Mouse (Mus musculus): ENCODE results near the gene Il15ra.
"Not testable (repeated sequence)": the region's sequence is repeated elsewhere in the genome, so short reads cannot be mapped to it uniquely, and the experiment has no call there.

Gene Il15ra

DNA sequence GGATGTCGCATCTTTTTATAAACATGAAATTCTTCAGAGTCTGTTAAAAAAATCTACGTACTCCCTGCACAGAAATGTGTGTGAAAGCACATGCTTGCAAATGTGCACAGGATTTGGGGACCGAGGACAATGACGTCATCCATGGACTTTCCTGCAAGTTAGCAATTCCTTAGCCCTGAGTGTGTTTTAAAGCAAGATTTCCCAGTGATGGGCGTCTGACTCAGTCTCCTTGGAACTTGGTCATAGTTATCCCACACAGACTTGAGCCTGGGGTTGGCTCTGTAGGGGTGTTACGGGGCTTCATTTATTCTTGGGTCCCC lies 1.6 kb downstream of the Il15ra start:
- in situ Hi-C loops (cut with MboI, MseI): no loop called here

DNA sequence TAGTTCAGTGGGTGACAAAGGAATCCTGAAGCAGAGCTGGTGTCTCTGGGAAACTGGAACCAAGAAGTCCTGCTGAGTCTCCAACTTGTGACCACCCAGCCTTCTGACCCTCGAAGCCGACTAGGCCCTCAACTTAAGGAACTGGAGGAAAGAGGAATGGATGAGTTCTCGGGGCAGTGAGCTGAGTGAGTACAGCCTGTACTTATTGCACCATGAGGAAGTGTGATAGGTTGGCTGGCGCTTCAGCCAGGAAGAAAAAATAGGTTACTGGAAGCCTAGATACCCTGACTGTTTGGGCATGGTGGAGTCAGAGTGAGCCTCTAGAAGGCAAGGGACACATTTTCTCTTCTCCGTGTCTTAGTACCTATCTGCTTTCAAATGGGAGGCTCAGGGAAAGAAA lies 3.4 kb downstream of the Il15ra start:
- in situ Hi-C loops (cut with MboI, MseI): no loop called here

DNA sequence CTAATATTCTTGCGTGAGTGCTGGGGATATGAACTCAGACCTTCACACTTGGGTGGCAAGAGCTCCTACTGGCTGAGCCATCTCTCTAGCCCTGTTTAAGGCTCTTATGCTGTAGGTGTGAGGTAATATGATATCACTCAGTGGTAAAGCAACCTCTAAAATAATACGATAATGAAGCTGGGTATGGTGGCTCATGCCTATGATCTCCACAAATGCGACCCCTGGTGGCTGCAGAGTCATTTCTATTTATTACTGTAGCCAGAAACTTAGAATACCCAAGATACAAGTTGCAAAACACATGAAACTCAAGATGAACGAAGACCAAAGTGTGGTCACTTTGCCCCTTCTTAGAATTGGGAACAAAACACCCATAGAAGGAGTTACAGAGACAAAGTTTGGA lies 5.0 kb downstream of the Il15ra start:
- in situ Hi-C loops (cut with MboI, MseI): not testable (repeated sequence)

DNA sequence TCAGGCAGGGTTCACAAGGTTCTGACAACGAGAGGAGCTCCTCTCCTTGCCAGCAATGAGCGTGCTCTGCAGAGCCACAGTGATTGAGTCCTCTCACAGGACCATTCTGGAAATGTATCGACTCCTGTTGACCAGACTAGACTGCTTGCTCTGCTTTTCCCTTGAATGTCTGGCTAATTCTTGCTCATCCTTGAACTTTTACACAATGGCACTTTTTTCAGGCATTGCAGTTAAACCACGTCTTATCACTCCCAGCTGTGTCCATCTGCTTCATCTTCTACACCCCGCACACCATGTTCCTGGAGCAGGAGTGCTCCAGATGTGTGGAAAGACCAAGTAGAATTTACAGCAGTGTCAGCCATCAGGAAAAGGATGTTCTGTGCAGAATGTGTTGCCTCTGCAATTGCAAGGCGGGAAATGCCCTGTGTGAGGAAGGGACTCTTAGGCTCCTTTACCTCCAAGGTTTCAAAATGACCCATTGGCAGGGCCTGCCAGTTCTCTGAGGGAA lies 7.4 kb downstream of the Il15ra start:
- in situ Hi-C loops (cut with MboI, MseI): no loop called here

DNA sequence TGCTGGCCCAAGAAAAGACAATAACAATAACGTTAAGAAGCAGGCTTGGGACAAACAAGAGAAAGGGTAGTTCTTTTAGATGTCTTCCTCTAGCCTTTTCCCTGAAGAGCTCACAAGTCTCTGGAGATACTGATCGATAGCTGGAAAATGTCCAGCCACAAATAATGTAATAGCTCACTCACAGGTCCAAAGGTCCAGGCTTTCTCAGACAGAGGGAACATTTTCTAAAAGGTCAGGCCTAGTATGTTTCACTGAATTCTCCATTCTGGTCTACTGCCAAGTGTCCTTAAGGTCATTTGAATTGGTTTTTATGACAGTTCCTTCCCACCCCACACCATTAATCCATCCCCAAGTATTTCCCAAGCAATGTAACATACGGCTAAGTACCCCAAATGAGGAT lies 7.9 kb downstream of the Il15ra start:
- in situ Hi-C loops (cut with MboI, MseI): no loop called here

DNA sequence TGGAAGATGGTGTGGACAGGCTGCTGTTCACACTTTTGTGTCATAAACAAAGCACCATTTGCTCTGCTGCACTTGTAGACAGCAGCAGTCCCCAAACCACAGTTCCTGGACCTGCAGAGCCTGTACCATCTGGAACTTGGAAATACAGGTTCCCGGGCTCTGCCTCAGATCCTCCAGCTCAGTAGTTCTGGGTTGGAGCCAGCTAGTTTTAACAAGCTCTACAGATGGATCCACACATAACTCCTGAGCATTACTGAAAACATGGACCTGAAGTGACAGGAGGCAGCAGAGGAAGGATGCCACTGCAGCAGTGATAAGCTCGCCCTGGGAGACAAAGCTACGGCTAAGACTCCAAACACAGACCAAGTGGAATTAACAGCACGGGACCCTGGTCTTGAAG lies 9.4 kb downstream of the Il15ra start:
- in situ Hi-C loops (cut with MboI, MseI): no loop called here

DNA sequence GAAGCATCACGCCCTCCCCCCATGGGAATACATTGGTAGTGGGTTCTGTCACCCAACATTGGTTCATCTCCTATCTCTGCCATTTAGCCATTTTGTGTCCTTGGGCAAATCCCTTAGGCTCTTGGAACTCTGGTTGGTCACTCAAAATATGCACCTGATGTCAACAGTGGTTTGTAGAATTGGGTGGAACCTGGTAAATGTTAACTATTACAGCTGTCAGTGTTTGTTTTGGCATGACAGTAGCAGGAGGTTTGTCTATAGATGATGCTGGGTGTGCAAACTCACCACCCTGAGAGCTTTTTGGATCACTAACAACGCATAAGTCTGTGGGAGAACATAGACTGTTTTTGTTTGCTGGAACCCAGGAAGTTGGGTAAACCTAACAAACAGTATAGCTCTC lies 13.5 kb downstream of the Il15ra start:
- in situ Hi-C loops (cut with MboI, MseI): loop anchor here in 1 of 2 experiments (5.0 kb wide), 1 partner anchor 49 kb away; no protein-coding TSS in a partner anchor

DNA sequence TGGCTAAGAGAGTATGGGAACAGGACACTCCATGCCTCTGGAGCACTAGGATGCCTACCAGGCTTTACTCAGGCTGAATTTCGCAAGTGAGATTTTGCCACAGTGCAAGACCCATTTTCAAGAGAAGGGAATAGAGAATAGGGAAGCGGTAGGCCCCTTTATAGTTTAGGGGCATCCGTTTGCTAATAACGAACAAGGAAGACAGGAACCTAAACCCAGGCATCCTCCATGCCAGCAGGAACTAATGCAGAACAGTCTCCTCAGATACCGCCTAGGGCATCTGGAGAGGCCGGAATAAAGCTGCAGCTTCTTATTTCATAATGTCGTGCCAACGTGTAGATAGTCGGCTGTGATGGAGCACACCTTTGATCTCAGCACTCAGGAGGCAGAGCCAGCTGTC lies 17.5 kb downstream of the Il15ra start:
- in situ Hi-C loops (cut with MboI, MseI): no loop called here

DNA sequence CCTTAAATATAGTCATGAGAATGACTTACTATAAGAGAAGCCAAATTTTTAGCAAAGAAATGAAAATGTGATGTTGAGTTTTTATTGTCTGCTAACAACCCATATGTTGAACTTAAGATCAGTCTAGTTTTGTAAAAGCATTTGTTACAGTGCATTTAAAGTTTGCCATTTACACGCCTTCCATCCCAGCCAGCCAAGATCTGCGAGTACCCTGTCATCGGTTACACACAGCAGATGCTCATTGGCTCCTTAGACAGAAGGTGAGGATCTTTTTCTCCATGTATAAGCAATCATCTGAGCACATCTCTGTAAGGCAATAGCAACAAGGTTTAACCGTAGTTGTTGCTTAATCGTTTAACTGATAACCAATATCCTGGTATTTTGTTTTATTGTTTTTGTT lies 22.5 kb downstream of the Il15ra start:
- in situ Hi-C loops (cut with MboI, MseI): no loop called here

DNA sequence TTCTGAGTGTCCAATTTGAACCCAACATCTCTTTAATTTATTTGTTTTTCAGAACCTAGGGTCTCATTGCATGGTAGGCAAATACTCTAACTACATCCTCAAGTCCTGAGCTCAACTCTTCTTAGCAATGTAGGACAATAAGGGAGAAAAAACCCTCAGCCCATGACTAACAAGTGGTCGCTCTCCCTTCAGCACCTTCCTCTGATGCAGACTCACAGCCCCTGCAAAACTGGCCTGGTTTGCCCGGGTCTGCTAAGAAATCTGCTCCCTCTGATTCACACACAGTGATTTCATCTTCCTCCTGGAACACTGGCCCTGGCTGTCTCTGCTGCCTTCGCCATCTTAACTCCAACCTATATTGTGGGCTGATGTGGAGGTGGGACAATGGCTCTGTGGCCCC lies 24.0 kb downstream of the Il15ra start:
- in situ Hi-C loops (cut with MboI, MseI): no loop called here

DNA sequence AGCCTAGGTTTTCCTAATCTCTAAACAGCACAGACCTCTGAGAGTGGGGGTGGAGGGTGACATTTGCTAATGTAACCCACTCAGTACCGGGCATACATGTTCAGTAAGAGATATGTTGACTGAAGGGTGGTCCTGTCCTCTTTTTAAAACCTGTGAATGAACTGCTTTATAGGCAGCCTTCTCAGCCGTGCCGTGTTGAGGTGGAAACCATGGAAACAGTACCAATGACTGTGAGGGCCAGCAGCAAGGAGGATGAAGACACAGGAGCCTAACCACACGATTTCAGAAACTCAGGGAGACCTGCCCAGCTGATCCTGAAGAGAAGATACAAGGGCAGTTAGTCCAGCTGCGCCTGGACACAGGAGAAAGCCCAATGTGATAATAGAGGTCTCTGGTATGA lies 27.9 kb downstream of the Il15ra start:
- in situ Hi-C loops (cut with MboI, MseI): no loop called here

DNA sequence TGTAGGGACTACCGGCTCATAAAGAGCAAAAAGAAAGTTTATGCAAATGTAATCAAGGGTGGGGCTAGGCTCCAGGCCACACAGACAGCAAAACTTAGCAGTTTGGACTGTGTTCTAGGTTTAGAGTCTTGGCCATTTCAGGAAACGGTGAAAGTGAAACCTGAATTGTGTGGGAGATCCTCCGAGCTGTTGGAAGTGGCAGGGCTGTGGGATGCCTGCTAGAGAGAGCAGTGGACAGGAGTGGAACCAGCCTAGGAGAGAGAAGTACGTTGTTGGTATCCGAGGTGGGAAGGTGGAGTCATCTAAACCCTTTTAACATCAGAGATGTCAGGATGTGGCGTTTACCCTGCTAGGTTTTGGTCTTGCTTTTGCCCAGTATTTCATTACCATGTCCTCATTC lies 30.8 kb downstream of the Il15ra start:
- in situ Hi-C loops (cut with MboI, MseI): no loop called here

DNA sequence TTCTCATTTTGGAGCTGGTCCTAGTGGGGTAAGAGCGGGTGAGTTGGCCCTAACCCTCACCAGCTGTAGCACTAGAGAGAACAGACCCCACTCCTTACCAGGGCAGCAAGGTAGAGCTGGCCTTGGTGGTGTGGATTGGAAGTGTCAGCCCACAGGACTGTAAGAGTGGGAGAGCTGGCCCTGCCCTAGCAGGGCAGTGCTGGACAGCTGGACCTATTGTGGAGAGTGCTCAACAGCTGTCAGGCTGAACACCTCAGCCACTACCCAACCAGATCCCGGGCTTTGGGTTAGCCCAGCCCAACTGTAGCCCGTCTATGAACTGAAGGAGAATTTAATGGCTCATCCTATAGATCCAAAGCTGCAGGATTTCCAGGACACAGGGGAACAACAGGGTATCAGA lies 33.7 kb downstream of the Il15ra start:
- in situ Hi-C loops (cut with MboI, MseI): no loop called here

DNA sequence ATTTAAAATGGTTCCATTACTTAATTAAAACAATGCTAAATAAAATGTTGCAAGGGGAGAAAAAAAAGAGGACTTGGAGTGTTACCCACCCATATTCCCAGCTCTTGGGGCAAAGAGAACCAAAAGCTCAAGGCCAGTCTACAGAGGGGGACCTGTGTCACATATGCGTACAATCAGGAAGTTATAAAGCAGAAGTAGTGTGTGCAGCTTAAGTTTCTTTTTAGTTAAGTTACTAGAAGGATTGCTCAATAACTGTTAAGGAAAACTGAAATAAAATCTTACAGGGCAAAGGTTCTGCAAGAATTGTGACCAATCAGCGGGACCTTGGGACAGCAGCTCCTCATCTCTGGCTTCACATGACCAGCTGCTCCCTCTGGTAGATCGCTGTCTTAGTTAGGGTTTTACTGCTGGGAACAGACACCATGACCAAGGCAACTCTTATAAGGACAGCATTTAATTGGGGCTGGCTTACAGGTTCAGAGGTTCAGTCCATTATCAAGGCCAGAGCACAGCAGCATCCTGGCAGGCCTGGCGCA lies 34.5 kb downstream of the Il15ra start:
- in situ Hi-C loops (cut with MboI, MseI): no loop called here

DNA sequence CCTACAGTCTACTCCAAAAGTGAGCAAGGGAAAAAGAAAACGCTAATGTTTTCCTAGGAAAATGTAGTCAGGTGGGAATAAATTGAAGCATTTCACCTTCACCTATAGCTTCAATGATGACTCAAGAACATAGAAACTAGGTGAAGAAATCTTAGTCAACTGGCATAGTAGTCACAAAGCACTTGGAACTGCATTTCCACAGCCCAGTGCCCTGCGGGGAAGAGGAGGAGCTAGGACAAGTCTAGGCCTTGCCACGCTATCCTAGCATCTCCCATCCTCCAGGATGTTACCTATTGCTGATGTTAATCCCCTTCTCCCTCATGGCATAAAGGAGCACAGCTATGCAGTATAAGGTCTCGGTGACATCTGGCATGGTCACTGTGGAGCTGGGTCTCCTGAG lies 57.5 kb downstream of the Il15ra start:
- in situ Hi-C loops (cut with MboI, MseI): no loop called here

DNA sequence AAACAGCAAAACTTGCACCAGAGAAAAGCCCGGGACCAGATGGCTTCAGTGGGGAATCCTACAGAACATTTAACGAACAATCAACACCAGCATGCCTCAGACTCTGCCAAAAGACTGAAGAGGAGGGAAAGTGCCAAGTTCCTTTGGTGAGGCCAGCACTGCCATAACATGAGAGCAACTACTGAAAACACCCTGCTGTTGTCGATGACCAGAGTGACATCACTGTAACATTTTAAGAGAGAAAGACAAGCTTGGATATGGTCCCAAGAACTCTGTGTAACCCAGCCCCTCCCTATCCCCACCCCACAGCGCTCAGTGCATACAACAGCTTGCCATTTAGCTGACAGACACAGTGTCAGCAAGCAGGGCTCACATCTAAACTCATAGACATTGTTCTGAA lies 60.6 kb downstream of the Il15ra start:
- in situ Hi-C loops (cut with MboI, MseI): loop anchor here in 1 of 2 experiments (5.0 kb wide), 1 partner anchor 48 kb away; no protein-coding TSS in a partner anchor

DNA sequence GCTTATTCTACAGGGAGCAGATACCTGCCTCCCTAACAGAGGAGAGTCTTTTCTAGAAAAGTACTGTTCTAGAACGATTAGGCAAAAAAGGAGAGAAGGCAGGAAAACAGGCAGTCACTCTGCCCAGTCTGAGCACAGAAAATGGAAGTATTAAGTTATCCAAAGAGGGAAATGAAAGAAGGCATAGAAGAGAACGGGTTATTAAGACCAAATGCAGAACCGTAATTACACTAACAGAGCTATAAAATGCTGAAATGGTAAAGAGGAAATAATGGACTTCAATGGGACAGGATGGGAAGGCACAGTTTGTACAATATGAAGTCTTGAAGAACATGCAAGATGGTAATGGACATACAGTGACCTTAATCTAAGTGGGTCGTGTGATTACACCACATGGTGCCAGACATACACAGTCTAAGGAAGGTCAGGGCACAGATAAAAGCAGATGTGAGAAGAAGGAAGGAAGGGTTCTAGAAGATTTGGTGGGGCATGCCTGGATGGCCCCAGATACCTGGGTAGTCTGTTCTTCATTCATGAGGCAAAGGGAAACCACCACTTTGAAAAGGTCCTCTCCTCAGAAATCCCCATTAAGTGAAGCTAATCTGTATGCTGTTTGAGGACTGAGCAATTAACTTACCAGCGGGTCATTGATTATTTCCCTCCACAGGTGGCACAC lies 61.5 kb downstream of the Il15ra start:
- in situ Hi-C loops (cut with MboI, MseI): loop anchor here in 1 of 2 experiments (5.0 kb wide), 1 partner anchor 49 kb away; no protein-coding TSS in a partner anchor

DNA sequence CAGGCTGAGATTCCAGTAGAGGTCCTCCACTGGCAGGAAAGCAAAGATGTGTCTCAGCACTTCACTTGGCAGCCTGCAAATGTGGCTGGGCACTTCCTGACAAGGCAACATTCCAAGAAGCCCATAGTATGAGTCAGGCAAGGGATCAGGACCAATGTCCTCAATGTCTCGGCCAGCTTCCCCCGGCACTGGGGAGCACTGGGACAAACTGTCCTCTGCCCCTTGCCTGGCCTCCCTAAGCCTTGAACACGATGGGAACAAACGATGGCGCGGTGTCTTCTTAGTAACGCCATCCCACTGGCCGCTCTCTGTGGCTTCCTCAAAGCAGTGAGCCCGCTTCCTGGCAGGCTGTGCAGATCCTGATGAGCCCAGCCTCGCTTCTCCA lies 62.1 kb downstream of the Il15ra start:
- in situ Hi-C loops (cut with MboI, MseI): loop anchor here in 1 of 2 experiments (5.0 kb wide), 1 partner anchor 50 kb away; no protein-coding TSS in a partner anchor

DNA sequence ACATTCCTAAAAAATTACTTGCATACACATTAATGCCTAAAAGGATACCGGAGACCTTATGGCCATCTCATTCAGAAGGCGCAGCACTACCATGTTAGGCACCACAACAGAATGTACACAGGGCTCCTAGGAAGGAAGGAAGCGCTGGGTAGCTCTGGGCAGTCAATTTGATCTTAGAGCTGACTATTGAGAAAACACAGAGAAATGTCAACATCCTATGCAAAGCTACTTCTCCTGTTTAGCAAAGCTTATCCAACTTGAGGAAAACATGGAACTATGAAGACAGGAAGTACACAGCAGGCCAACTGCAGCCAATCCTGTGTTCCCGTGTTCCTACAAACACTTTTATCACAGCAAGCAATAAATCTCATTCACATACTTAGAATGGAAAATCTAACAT lies 66.6 kb downstream of the Il15ra start:
- in situ Hi-C loops (cut with MboI, MseI): no loop called here

DNA sequence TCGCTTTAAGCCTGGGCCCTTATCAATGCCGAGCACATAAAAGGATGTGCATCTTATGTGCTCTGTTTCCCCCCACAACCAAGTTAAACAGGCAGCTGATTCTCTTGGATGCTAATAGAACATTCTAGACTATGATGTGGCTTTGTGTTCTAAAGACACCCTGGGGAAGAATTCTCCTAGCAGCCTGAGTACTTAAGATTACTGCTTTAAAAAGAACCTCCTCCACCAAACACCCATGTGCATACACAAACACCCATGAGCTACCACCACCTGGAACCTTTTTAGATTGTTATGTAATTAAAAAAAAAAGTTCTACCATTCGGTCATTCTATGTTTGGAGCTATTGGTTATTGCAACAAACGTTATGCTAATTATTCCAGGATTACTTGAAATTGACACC lies 67.3 kb downstream of the Il15ra start:
- in situ Hi-C loops (cut with MboI, MseI): no loop called here

DNA sequence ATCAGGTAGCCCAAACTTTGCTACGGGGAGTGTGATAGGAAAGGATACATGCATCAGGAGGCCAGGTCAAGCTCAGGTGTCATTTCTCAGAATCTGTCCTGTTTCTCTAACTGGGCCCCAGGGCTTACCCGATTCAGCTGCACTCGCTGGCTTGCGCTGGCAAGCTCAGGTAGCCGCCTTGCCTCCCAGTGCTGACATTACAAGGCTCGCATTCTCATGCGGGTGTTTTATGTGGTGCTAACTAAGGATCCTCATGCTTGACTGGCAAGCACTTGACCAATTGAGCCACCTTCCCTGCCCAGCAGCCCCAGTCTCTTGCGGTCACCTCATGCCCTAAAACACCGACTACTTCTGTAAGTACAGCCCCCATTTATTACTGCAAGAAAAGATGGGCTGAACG lies 69.3 kb downstream of the Il15ra start:
- in situ Hi-C loops (cut with MboI, MseI): no loop called here

DNA sequence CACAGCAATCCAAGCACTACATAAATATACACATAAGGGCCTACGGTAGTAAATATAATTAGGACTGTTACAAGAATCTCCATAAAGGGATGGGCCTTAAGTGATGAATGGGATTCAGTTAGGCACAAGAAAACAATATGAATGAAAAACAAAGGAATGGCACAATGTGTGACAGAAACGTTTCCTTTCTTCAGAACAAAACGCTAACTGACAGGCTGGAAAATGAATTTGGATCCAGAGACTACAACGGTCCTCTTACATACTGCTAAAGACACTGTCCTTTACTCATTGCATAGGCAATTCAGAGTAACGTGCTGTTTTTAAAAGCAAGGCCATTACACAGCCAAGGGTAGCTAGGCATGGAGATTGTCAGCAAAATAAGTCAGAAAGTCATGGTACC lies 70.0 kb downstream of the Il15ra start:
- in situ Hi-C loops (cut with MboI, MseI): loop anchor here in 1 of 2 experiments (5.0 kb wide), 1 partner anchor 173 kb away; the partner anchor contains the start of gene Rbm17

DNA sequence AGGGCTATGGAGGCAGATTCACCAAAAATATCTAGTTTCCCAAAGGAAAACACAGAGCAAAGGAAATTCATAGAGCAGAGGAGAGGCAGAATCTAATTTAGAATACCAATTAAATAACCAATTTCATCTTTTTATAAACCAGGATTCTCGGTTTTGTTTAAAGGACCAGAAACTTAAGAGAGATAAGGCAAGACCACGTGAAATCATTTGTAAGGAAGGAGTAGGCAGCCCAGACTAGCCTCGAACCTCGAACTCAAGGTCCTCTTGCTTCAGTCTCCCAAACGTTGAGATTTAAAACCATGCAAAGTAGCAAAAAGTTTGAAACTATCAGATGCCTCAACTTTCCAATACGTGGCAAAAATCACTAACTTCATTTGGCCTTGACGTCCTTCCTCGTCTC lies 71.3 kb downstream of the Il15ra start:
- in situ Hi-C loops (cut with MboI, MseI): loop anchor here in 1 of 2 experiments (5.0 kb wide), 1 partner anchor 174 kb away; the partner anchor contains the start of gene Rbm17
